Mouse (Mus musculus) urinary bladder, postnatal 14 days (tissue): ENCODE measurements at regions not wholly inside any gene's neighbourhood (a gene's known extent, or its start where the extent isn't known, plus 50 kb on each side); places are given as distances from the start of the nearest gene placed in this dataset.

Source experiments
- DNase-seq: peaks from one replicate; pipeline ENCODE4 v3.0.0; 2021; ENCODE audit warnings: low spot score

DNA sequence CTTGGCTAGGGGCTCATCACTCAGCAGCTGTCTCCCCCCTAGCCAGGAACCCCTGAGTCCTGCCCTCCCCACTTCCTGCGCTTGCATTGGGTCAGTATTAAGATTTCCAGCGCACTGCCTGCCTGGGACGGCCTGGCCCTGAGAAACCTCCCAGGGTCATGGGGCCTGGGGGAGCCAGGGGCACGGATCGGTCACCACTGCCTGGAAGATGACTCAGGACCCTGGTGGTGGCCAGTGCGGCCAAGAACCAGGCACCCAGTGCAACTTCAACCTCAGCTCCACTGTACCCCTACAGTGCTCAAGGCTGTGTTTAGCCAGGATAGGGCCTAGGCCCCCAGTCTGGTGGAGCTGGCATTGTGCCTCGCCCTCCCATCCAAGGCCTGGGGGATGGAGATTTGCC is 111.9 kb upstream of the Zbtb40 start:
- DNase-seq, result no peak

DNA sequence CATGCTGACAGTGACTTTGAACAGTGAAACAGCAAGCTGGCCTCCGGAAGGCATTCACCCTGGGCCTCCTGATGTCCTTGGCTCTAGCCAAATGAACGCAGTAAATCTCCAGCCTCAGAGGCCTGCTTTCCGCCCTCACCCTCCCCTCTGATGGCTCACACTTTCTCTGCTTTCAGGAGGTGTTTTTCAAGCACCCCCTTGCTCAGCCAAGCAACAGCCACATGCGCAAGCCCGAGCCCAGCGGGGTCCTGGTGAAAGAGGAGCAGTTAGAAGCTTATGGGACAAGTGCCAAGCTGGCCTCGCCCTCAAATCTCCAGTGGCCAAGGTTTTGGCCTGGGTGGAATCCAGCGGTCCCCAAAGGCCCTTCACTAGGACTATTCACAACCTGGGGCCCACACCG is 109.6 kb upstream of the Zbtb40 start:
- no peak for DNase-seq

DNA sequence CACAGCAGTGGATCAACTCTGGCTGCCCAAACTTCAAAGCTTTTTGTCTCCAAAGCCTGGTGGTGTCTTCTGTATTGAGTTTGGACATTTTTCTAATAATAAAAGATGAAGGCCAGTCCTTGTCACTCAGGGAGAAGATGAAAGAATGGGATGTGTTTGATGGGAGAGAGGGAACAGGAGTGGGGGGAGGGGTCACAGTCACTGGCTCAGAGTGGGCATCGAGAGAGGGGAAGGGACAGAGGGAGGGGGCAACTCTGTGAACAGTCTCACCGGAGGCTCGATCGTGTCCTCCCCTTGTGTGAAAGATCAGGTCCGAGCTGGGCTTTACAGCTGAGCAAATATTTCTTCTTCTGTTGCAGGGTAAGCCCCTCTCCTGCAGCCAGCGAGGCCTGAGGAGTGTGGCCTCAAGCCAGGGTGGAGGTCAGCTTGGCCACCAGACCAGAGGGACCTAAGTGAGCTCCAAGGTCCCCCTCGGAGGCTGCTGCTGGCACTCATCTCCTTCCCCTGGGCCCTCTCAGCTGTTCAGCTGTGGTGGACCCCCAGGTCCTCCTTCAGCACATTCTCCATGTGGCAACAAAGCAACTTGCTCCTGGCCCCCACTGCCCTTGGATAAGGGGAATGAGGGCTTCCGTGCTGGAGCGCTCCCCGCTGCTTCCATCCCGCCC is 108.0 kb upstream of the Zbtb40 start:
- no peak for DNase-seq

DNA sequence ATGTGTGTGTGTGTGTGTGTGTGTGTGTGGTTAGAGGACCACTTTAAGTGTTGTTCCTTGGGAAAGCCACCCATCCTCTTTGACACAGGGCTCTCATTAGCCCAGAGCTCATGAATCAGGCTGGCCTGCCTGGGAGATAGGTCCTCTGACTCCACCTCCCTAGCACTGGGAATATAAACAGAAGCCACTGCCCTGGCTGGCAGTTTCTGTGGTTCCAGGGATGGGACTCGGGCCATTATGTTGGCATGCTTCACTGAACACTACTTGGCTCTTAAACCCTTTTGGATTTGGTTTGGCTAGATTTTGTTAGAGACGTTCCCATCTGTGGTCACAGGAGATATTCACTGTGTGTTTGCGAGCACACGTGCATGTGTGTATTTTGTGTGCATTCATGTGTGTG is 100.2 kb upstream of the Zbtb40 start:
- no peak for DNase-seq

DNA sequence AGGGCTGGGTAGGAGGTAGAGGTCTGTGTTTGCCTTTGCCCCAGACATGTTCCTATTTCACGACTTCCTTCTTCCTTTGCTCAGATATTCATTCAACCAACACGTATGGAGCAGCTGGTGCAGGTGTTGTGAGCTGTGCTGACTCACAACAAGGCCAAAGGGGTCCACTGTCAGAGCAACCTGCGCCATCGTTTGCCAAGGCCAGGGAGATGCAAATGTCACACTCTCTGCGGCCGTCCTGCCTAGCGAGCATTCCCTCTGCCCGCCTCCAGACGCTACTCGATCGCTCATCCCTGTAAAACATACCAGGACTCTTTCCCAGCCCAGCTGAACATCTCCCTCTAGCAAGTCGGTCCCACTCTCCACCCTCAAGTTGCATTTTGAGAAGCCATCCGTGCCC is 99.2 kb upstream of the Zbtb40 start:
- DNase-seq, result no peak

DNA sequence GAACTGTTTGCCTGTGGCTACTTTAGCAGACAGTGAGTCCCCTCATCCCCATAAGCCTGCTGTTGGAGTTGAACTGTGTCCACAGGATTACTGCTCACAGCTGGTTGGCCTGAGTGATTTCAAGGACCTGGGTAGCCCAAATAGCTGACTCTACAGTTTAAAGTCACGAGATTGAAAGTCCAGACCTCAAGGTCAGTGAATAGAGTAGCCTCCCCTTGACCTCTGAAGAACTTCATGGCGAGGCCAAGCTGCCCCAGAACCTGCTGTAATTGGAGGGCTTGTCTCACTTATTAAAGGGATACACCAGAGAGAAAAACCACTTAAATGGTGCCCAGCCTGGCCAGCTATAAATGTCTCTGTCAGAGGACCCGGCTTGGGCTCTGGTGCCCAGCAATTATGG is 97.7 kb upstream of the Zbtb40 start:
- no peak for DNase-seq

DNA sequence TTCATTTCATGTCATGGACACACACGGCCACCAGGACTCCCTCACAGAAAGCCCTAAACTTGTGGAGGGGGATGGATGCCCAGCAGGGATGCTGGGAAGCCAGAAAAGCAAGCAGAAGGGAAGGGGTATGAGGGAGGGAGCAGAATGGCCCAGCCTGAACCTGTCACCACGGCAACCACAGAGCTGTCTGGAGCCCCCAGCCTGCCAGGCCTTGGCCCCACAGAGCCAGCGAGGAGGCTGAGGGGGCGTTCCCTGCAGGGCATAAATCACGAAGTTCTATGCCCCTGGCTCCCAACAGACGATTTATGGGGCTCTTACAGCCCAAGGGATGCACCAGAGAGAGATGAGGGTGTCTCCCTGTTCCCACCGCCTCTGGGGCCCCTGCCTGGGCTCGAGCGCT is 93.7 kb upstream of the Zbtb40 start:
- no peak for DNase-seq

DNA sequence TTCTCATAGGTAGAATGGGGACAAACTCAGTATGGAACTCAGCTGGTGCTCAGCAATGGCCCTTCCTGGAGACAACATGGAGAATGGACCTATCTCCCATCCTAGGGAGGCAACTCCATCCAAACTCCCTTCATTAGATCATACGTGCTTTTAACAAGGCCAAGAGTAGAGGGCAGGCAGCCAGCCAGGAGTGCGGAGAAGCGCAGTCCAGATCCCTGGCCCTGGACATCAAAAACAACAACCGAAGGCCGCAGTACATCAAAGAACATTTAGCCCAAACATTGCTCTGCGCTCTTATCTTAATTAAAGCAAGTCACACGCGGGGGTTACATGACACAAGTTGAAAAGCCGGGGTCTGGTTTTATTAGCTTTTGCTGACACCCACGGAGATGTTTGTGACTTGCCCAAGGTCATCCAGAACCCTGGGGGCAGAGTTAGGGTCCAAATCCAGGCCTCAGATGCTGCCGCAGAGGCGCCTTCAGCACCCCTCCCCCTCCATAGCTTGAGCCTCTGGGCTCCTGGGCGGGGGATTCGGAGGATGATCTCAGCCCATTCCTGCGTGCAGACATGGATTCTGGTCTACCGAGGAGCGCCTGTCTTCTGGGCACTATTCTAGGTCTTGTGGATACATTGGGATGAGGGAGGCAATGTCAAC is 90.6 kb upstream of the Zbtb40 start:
- DNase-seq, result peak; percentile 20

DNA sequence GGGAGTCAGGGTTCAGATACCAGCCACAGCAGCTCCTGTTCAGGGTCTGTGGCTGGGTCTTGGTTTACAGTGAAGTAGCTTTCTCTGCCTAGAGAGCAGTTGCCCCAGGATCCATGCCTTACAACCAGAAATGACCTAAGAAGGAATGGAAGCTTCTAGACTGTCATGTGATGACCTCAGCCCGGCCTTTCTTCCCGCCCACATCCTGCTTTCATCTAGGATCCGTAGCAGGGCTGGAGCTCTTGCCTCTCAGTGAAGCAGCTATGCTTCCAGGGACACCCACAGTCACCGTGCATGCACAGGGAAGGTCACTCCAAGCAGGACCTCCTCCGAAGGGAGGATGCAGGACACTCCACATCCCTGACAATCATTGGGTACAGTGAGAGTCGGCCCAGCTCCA is 89.5 kb upstream of the Zbtb40 start:
- DNase-seq, result no peak

DNA sequence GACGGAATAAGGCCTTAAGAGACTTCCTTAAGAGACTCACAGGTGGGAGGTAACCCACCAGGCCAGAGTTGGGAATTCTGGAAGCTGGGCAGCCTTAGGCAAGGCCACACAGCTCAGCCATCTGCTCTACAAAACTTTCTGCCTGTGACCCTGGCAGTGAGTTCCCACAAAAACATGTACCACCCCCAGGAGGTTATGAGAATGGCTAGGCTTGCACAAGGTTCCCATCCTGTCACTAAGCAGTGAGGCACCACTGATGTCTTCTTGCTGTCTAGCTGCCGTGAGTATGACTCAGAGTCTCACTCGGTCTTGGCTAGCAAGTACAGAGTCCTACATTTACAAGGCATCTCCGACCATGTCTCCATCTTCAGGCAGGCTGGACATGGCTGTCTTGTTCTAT is 87.7 kb upstream of the Zbtb40 start:
- no peak for DNase-seq

DNA sequence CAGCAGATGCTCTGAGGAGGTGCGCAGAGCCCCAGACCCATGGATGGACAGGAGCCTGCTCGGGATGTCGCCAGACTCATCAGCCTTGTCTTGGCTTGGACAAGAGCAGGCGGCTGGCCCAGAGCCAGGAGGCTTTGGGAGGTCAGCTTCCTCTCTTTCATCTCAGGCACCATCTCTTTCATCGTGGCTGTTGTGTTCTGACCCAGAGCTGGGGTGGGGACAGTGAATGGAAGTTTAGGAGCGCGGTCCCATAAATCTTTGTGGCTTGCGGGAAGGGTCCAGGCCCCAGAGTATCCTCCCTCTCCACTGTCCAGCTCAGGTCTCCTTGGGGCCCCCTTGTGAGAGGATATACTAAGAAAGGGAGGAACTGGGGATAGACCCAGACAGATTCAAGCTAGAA is 87.2 kb upstream of the Zbtb40 start:
- no peak for DNase-seq

DNA sequence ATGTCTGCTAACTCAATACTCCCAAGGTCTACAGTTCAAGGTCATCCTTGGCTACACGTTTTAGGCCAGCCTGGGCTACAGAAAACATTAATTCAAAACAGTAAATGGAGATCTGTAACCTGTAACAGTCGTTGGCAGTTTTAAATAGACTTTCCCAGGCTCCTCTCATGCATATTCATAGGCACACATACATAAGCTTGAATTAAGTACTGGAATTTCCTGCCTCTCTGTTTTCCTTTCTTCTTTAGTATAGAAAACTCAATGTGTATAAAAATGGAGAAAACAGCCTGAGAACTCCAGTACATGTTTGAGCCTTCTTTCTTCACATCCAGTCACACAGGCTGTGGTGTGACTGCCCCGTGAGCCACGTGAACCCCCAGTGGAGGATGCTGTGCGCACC is 86.0 kb upstream of the Zbtb40 start:
- no peak for DNase-seq

DNA sequence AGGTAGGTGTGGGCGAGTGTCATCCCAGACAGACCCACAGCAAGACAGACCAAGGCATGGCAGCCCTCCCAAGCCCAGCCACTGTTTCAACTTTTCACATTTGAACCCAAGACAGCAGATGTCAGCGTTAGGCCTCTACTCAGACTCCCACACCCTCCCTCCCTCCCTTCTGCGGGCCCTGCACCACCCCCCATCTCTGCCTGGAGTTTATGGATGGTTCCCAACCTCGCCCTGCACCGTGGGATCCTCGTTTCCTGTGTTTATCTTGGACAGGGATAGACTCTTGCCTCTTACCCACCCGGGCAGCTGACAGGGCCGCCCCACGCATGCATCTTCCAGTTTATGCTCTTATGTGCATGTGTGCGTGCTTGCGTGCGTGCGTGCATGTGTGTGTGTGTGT is 85.2 kb upstream of the Zbtb40 start:
- peak; percentile 11 for DNase-seq

DNA sequence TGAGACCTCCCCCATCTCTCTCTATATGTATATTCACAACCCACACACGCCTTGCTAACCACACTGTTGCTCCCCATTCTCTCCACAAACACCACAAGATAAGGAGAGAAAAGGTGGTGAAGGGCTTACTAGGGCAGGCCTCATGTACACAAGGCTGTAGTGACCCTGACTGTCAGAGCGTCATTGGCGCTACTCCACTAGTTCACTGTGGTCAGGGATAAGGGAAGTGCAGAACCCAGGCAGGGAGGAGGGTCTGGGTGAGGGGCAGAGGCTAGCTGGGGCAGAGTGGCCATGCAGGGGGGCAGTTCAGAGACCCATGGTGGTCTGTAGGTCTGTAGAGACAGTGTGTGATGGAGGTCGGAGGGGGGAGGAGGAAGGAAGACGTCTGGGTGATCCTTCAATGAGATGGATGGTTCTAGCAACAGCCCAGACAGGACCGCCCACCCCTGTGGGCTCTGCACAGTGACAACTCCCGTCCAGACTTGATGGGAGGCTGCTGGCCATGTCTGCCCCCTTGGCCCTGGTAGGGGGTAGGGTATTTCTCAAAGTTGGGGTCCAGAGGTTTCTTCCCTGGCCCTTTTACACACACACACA is 82.1 kb upstream of the Zbtb40 start:
- no peak for DNase-seq

DNA sequence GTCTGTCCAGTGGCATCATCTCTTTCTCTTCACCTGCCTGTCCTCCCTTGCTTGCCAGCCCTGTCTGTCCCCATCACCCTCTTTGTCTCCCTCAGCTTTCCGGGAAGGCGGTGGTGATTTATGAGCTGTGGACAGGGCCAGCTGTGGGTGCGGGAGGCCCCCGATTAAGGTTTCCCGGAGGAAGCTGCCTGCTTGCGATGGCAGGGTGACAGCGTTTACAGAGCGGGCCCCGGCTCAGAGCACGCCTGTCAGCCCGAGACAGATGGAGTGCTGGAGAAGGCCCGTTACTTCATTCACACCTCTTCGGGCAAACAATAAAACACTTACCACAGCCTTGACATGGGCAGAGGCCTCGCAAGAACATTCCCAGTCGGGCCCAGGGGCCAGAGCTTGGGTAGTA is 79.6 kb upstream of the Zbtb40 start:
- no peak for DNase-seq

DNA sequence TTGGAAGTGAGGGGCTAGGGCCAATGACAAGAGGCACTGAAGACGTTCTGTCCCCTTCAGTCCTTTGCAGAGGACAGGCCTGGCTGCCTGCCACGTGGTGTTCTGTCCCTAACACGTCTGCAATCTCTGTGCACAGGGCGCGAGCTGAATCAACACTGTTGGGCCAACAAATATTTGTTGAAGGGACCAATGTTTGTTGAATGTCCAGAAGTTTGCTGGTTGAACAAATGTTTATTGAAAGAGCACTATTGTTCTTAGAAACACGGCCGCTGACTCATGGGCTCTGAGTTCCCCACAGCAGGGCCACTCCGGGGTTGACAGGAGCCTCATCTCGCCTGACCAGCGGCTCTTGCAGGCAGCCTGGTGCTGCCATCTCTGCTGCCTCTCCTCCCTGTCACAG is 73.1 kb upstream of the Zbtb40 start:
- DNase-seq, result peak; percentile 77

DNA sequence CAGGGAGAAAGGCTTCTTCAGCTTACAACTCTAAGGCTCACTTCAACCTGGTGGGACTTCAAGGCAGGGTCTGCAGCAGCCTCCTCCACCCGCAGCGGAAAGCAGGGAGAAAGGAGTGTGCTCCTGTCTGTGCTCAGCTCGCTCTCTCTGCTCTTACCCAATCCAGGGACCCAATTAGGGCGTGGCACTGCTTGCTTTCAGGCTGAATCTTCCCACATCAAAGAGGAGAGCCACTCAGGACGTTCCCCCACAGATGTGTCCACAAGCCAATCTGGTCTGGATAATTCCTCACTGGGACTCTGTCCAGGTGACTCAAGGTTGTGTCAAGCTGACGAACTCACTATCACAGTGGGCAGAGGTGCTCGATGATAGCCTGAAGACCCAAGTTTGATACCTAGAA is 72.0 kb upstream of the Zbtb40 start:
- no peak for DNase-seq

DNA sequence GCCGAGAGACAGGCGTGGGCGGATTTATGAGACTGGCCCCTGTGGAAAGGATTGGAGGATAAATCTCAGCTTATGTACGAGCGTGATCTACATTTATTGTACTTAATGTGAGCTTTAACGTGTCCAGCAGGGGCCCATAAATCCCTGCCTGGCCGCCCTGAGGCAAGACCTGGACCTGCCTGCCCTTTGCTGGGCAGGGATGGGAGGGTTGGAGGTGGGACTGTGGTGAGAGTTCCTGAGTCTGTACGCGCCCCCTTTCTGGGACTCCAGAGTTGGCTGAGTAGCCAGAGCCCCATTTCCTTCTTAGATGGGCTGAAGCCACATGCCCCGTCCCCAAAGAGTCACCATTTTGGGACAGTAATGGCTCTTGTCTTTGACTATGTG is 69.7 kb upstream of the Zbtb40 start:
- DNase-seq, result no peak

DNA sequence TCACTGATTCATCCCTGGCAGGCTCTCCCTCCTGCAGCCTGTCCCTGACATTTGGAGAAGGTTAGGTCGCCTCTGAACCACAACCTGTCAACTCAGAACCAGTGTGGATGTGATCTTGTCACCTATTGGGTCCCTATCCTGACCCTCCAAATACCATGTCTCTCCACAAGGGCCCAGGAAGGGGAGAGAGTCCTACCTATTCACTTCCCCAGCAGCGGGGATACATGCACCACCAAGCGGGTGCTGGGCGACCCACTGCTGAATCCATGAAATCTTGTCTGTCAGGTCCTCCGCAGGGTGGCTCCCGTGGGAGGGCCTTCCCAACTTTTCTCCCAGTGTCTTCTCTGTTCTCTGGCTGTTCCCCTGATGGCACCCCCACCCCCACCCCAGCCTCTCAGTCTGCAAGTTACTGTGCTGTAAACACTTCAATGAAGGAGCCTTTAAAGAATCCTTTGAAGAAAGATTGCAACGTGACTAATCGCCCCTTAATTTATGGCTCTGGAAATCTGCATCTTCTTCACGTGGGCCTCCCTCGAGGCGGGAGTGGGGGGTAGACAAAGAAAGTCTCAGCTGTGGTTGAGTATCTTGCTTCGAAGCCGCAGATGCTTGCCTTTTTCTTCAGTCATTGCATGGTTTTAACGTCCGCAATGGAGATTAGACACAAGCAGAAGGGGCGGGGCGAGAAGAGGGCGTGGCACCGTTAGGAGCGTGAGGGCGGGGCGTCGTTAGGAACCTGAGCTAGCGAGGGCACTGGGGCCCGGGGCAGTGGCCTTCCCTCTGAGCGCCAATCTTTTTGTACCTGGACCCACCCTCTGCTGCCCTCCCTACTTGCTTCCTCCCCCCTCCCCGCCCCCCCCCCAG is 69.1 kb upstream of the Zbtb40 start:
- DNase-seq, result peak; percentile 79

DNA sequence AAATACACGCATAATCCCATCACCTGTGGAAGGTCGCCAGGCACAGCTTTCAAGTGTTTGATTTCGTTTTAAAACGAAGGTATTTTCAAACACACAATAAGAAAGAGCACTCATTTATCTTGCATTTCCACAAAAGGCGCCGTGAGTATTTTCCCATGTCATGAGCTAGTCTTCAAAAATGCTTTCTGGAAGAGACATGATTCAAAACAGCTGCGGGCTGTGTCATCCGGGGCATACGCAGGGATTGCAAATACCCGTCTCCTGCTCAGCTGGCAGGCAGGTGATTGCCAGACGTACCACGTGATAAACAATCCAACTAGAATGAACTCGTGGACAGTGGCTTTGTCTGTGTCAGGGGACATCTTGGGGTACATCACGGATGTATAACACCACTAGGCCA is 66.5 kb upstream of the Zbtb40 start:
- DNase-seq, result no peak

DNA sequence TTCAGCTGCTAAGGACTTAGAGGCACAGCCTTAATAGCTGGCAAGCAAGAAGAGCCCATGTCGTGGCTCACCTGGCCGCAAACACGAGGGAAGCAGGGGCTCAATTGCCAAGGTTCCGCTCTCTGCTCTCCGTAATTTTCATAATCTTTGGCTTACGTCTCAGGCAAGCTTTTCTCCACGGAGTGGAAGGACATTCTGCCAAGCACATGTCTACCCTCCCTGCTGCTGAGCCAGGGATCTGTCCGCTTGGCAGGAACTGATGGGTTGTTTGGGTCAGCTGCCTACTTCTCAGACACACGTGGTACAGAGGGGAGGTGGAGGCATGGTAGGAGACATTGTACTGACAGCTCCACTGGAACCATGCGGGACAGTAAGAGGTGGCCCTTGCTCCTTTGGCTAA is 61.7 kb upstream of the Zbtb40 start:
- no peak for DNase-seq

DNA sequence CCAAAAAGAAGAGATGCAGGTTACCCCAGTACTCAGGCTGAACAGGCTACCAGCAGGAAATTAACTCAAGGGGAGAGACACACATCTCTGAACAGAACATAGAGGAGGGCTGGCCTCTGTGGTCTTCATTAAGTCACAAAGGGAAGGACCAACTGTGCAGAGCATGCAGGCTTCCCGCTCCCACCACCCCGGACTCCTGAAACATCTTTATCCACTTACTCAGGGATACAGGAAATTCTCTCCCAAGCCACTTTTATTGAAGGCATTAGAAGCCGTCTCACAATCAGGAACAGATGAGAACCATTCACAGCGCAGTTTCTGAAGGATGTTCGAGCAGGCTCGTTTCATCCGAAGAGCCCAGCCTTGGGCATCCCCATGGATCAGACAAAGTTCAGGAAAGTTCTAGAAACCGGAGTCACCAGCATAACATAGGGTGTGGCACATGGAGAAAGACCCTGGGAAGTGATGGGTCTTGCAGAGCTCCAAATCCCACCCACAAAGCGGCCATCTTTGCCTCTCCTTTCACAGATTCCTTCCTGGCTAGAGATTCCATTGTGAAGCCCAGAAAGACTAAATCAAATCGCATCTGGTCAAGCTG is 55.9 kb upstream of the Zbtb40 start:
- no peak for DNase-seq

DNA sequence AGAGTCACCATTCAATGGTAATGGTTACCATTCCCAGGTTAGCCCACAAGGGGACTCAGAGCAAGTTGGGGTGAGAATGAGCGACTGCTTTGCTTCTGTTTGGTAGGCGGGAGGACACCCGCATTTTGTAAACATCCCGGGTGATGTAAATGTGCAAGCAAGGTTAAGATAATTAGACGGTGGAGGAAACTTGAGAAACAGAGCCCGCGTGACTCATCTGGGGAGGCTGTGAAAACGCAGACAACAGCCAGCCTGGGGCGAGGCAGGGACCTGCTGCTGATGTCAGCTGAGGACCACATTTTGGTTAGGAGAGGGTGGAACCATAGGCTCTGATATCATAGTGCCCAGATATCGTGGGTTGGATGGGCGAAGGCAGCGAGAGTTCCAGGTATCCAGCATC is 52.6 kb upstream of the Zbtb40 start:
- DNase-seq, result no peak
